Mouse (Mus musculus) cerebellum, adult 2 months (tissue): ENCODE measurements around the gene Hs6st1.
"Not testable (repeated sequence)": the region's sequence is repeated elsewhere in the genome, so short reads cannot be mapped to it uniquely, and the experiment has no call there.

Experiments
- CTCF ChIP-seq: fragments of 200-500 bp; IDR thresholded peaks from 2 replicates; pipeline ENCODE4 v1.5.1; 2011; ENCODE audit warnings: low read depth, mild to moderate bottlenecking, control low read depth, low read length, moderate library complexity, borderline replicate concordance; ENCODE audit not compliant: insufficient read depth
- POLR2A ChIP-seq: fragments of 200-500 bp; IDR thresholded peaks from 2 replicates; pipeline ENCODE4 v1.6.1; 2011; ENCODE audit warnings: low read length, control low read depth, borderline replicate concordance; ENCODE audit not compliant: insufficient read depth

GRCm38 (mm10) chr1:36043793-36044192, 24.4 kb upstream of the Hs6st1 start:
- TF ChIP-seq POLR2A, CTCF: not testable (repeated sequence)
